Mouse (Mus musculus) WW6 (cell line): ENCODE results near the gene Fezf1.

Source experiments
- DNase-seq: peaks from one replicate; pipeline ENCODE4 v3.0.0-alpha.2; 2013; ENCODE audit warnings: low read depth, low spot score

Gene Fezf1

GRCm38 (mm10) chr6:23247512-23248312 is 450 bp downstream of the Fezf1 start:
- DNase-seq = no peak

- DNase-seq = no peak
These were observed 1.2 kb downstream of the Fezf1 start for GRCm38 (mm10) chr6:23246790-23247511.

- DNase-seq = no peak
These were observed 1.9 kb downstream of the Fezf1 start for GRCm38 (mm10) chr6:23246061-23246789.

GRCm38 (mm10) chr6:23245545-23246011 is 2.6 kb downstream of the Fezf1 start:
- DNase-seq = no peak

GRCm38 (mm10) chr6:23245121-23245520 is 3.0 kb downstream of the Fezf1 start:
- DNase-seq = no peak

GRCm38 (mm10) chr6:23243821-23244760 is 4.1 kb downstream of the Fezf1 start:
- DNase-seq = no peak

- no peak for DNase-seq
These were observed 36.7 kb downstream of the Fezf1 start for GRCm38 (mm10) chr6:23211499-23211898.

GRCm38 (mm10) chr6:23207791-23208190 is 40.4 kb downstream of the Fezf1 start:
- DNase-seq = no peak

- no peak for DNase-seq
These were observed 45.5 kb downstream of the Fezf1 start for GRCm38 (mm10) chr6:23202630-23203029.
